Mouse (Mus musculus) hindlimb bud, embryonic 11.5 days (tissue): ENCODE measurements around the gene Dglucy.

Experiments used
- DNase-seq: peaks from one replicate; pipeline ENCODE4 v3.0.0-alpha.2; 2012; ENCODE audit warnings: low read depth, low spot score; ENCODE audit errors: extremely low spot score

Gene Dglucy

GRCm38 (mm10) chr12:100925644-100926619 is 147.1 kb downstream of the Dglucy start:
- peak; percentile 90 for DNase-seq

DNA sequence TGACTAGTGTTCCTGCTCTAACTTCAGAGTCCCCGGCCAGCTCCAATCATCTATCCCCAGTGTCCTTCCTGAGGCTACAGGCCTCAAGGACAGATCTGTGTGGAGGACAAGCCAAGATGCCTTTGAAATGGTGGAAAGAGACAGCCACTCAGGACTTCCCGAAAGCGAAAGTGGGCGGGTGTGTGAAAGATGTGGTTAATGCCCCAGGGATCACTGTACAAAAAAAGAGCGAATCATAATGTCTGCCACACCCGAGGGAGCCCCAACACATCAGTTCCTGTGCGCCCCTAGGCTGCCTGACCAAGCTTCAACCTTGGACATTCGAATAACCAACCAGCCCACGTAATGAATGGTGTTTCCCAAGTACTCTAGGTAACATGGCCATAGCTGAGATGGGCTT is 149.4 kb downstream of the Dglucy start:
- DNase-seq = no peak

DNA sequence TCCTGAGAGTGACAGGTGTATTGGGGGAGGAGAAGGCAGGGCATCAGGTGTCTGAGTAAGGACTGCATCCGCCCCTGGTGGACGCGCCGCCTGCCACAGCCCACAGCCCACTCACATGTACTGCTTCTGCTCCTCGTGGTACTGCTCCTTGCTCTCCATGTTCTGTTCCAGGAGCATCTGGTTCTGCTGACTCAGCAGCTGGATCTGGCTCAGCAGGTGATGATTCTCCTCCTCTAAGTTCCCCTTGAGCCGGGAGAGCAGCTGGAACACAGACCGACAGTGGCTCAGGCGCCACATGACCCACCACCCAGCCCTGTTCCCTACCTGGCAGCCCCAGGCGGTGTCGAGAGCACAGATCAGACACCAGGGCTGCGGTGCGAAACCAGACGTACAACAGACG is 152.8 kb downstream of the Dglucy start:
- no peak for DNase-seq

DNA sequence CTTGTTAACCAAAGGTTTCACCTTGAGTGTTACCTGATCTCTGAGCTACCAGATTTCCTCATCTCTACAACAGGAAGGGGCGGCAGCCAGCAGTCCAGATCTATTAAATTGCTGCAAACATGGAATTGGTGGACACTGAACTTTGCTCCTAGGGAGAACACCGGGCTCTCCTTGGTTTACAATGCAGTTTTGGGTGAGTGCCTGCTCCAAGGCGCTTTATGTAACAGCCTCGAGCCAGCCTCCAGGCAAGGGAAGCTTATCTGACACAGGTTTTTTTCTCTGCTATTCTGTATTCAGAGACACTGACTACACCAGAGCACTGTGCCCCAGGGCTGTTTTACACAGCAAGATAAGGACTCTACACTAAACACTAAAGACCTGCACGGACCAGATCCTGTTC is 155.9 kb downstream of the Dglucy start:
- DNase-seq = no peak

DNA sequence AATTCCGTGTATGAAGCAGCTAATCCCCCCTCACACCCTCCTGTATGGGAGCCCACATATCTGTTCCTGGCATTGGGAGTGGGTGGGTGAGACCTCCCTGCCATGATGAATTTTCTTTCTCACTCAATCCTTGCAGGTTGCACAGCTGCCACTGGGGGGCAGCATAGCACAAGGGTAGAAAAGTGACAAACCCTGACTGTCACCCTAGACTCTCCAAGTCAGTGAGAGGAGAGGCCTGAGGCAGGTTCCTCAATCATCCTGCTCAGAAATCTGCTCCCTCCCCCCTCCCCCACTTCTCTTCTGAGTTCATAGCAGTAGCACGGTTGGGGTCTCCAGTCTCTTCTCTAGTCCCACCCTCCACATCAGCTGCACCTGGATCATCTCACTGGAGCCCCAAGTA is 157.3 kb downstream of the Dglucy start:
- peak; percentile 47 for DNase-seq

GRCm38 (mm10) chr12:100936737-100937136 is 157.9 kb downstream of the Dglucy start:
- DNase-seq = no peak

DNA sequence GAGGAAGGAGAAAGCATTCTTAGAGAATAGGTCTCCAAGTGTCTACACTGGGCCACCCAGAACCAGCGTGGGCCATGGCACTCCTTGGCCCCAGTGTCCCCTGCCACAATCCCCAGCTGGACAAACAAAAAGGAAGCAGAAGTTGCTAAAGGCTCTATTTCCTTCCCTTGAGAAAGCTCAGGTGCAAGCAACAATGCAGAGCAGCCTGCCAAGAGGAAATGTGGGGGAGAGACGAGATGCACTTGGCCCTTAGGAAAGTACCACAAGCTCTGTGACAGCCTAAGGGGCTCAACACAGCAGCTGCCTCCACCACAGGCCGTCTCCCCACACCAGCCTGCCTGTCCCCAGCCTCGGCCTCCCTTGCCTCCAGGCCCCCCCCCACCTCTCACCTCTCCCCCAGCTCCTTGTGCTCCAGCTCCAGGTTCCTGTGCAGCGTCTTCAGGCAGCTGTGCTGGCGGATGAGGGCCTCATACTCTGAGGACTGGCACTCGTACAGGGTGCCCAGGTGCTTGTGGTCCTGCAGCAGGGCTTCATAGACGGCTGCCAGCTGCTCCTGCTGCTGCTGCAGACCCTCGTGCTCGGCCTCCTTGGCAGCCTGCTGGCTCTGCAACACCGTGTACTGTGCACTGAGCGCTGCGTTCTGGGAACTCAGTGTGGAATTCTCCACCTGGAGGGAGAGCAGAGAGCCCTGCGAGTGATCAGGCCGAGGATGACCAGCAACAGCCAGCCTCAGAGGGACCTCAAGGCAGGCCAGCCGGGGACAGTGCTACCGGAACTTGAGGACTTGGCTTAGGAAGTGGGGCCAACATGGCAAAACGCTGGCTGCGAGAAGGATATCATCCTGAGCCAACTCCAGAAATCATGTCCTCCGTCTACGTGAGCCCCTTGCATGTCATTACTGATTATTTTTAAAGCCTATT is 158.8 kb downstream of the Dglucy start:
- DNase-seq = no peak

DNA sequence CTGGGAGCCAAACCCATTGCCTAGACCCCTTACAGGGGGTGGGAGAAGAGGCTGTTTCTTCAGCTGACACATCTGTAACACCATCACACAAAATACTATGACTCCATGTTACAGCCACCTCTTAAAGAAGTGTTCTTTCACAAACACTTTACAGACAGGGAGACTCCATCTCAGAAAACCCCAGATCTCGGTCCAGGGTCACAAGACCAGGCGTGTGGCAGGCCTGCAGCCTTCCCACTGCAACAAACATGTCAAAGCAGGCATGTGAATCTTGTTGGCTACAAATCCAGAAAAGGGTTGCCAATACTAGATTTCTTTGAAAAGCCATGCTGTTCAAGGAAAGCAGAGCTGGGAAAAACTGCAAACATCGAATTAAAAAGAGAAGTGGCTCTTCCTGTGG is 162.5 kb downstream of the Dglucy start:
- no peak for DNase-seq

DNA sequence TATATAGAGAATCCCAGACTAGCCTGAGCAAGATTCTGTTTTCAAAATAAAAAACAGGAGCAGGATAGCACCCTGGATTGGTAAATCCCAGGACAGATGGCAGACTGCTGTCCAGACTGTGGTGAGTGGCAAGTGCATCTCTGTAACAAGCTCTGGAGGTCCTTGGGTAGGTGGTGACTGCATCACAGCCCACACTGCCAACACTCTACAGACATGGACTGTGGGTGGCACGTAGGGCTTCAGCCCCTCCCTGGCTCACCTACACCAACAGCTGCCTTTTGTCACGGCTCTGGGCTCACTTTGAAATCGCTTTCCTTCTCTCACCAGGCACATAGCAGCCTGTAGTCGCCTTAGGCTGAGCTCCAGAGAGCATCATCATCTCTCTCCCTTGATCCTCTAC is 164.3 kb downstream of the Dglucy start:
- DNase-seq = no peak

DNA sequence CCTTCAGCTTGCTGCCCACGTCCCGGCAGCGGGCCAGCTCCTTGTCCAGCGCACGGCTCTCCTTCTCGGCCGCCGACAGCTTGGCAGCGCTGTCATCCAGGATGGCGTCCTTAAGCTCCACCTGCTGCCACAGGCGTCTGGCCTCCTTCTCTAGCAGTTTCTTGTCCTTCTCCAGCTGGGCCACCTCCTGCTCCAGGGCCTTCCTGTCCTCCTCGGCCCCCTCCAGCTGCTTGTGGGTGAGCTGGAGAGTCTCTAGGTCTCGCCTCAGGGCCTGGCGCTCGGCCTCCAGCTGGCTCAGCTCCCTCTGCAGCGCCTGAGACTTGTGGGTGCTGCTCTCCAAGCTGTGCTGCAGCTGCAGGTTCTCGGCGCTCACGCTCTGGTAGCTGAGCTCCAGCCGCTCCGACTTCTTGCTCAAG is 166.1 kb downstream of the Dglucy start:
- no peak for DNase-seq

GRCm38 (mm10) chr12:100945501-100945900 is 166.6 kb downstream of the Dglucy start:
- DNase-seq = no peak

GRCm38 (mm10) chr12:100945948-100946347 is 167.1 kb downstream of the Dglucy start:
- DNase-seq = no peak
